Mouse (Mus musculus) brain, embryonic 14.5 days (tissue): ENCODE measurements around the gene Cd33.

ENCODE experiments used
- CTCF ChIP-seq: fragments of 200-500 bp; IDR thresholded peaks from 2 replicates; pipeline ENCODE4 v1.5.1; 2012; ENCODE audit warnings: inconsistent platforms, mild to moderate bottlenecking, moderate library complexity, borderline replicate concordance; ENCODE audit not compliant: insufficient read depth, insufficient read length; ENCODE audit errors: extremely low read depth
- POLR2A ChIP-seq: fragments of 200-500 bp; IDR thresholded peaks from 2 replicates; pipeline ENCODE4 v1.6.1; 2012; ENCODE audit warnings: mild to moderate bottlenecking, inconsistent platforms, borderline replicate concordance; ENCODE audit not compliant: poor library complexity, insufficient read depth, insufficient read length, severe bottlenecking; ENCODE audit errors: extremely low read depth

DNA sequence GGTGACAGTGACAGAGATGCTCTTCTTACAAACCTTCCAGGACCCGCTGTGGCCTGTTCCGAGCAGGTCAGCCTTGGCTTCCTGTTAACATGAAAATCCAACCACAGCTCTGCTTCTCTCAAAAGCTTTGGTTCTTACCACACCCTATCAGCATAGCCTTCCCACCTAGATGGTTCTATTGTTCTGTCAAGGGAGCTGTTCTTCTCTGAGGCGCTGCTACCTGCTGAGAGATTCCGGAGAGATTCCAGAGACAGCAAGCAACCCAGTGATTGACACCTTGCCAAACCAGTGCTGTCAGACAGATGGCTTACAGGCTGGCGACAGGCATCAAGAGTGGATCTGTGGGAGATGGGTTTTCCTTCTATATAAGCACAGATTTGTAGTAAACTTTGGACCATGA, 3.4 kb upstream of the Cd33 start:
- TF ChIP-seq POLR2A (no peak), CTCF (no peak)
